Mouse (Mus musculus) layer of hippocampus, postnatal 25 days (tissue): Measurements from ENCODE around the gene Cradd. TPM values are rescaled to one million over a fixed set of nuclear protein-coding genes. Genes with fewer than 3 reads are reported as not detected.

Source experiments
- DNase-seq, 2 experiments: peaks; one replicate each; pipeline ENCODE4 v3.0.0; 2022; ENCODE audit warnings: mixed read lengths in 2 of 2, low spot score in 1 of 2; ENCODE audit errors: extremely low spot score in 1 of 2
- total RNA-seq, 2 experiments: library from RNA; stranded (reverse); gene quantifications; 2 replicates each; pipeline ENCODE4 v1.2.3; 2021

Gene Cradd
- total RNA-seq, 2 experiments from 2014 or later, result 5.9 to 6.4 TPM

- no peak for DNase-seq
Measured at GRCm38 (mm10) chr10:95336781-95337544, 13.0 kb upstream of the Cradd start.

- no peak for DNase-seq
Measured at GRCm38 (mm10) chr10:95334826-95335225, 10.9 kb upstream of the Cradd start.

GRCm38 (mm10) chr10:95332596-95332995, 8.7 kb upstream of the Cradd start:
- no peak for DNase-seq

- DNase-seq, result no peak
Measured at GRCm38 (mm10) chr10:95330375-95331363, 6.7 kb upstream of the Cradd start.

GRCm38 (mm10) chr10:95329884-95330283, 6.0 kb upstream of the Cradd start:
- DNase-seq, result no peak

- no peak for DNase-seq
Measured at GRCm38 (mm10) chr10:95324278-95324631, 322 bp upstream of the Cradd start.

GRCm38 (mm10) chr10:95322076-95323070, 1.6 kb downstream of the Cradd start:
- no peak for DNase-seq

GRCm38 (mm10) chr10:95319001-95319400, 4.9 kb downstream of the Cradd start:
- no peak for DNase-seq

GRCm38 (mm10) chr10:95318392-95318708, 5.6 kb downstream of the Cradd start:
- DNase-seq, result no peak

GRCm38 (mm10) chr10:95317581-95318391, 6.1 kb downstream of the Cradd start:
- DNase-seq, result no peak

GRCm38 (mm10) chr10:95317091-95317490, 6.8 kb downstream of the Cradd start:
- DNase-seq, result no peak

GRCm38 (mm10) chr10:95316675-95317074, 7.3 kb downstream of the Cradd start:
- no peak for DNase-seq

- no peak for DNase-seq
Measured at GRCm38 (mm10) chr10:95315801-95316474, 8.0 kb downstream of the Cradd start.

- no peak for DNase-seq
Measured at GRCm38 (mm10) chr10:95315321-95315720, 8.6 kb downstream of the Cradd start.

GRCm38 (mm10) chr10:95314019-95314418, 9.9 kb downstream of the Cradd start:
- DNase-seq, result no peak

GRCm38 (mm10) chr10:95313524-95313923, 10.4 kb downstream of the Cradd start:
- DNase-seq, result no peak

GRCm38 (mm10) chr10:95310688-95311441, 13.1 kb downstream of the Cradd start:
- DNase-seq, result no peak
